Mouse (Mus musculus) hindbrain, embryonic 16.5 days (tissue): ENCODE measurements at regions not wholly inside any gene's neighbourhood (a gene's known extent, or its start where the extent isn't known, plus 50 kb on each side); places are given as distances from the start of the nearest gene placed in this dataset.
A peak's percentile ranks its signal among the peaks of the same experiment; 100 is the strongest.

ENCODE experiments used
- ATAC-seq: fragments of 200-750 bp; cut with Nextera tagmentation; 2 replicates; pipeline ENCODE4 v1.8.0; 2017; ENCODE audit warnings: moderate TSS enrichment, moderate library complexity
- H3K27ac ChIP-seq: fragments of 300-500 bp; sonication (generic); 2 replicates; pipeline ENCODE4 v1.5.1; 2014; ENCODE audit warnings: low read depth, mild to moderate bottlenecking, control low read depth, low read length, moderate library complexity
- H3K27me3 ChIP-seq: fragments of 300-500 bp; sonication (generic); replicated peaks from 2 replicates; pipeline ENCODE4 v1.6.1; 2014; ENCODE audit warnings: low read length; ENCODE audit not compliant: control insufficient read depth, insufficient read depth
- H3K36me3 ChIP-seq: fragments of 300-500 bp; sonication (generic); 2 replicates; pipeline ENCODE4 v1.6.1; 2014; ENCODE audit warnings: mild to moderate bottlenecking, low read length, moderate library complexity, mixed read lengths; ENCODE audit not compliant: control insufficient read depth, insufficient read depth
- H3K4me1 ChIP-seq: fragments of 300-500 bp; sonication (generic); 2 replicates; pipeline ENCODE4 v1.6.1; 2014; ENCODE audit warnings: low read depth, low read length; ENCODE audit not compliant: control insufficient read depth, insufficient read depth
- H3K4me2 ChIP-seq: fragments of 300-500 bp; sonication (generic); 2 replicates; pipeline ENCODE4 v1.6.1; 2014; ENCODE audit warnings: mild to moderate bottlenecking, low read length, control low read depth, moderate library complexity
- H3K4me3 ChIP-seq: fragments of 300-500 bp; sonication (generic); 2 replicates; pipeline ENCODE4 v1.5.1; 2014; ENCODE audit warnings: mild to moderate bottlenecking, low read length, control low read depth, moderate library complexity
- H3K9ac ChIP-seq: fragments of 300-500 bp; sonication (generic); 2 replicates; pipeline ENCODE4 v1.6.1; 2014; ENCODE audit warnings: low read depth, mild to moderate bottlenecking, control low read depth, low read length, moderate library complexity
- H3K9me3 ChIP-seq: fragments of 300-500 bp; sonication (generic); 2 replicates; pipeline ENCODE4 v1.6.1; 2014; ENCODE audit warnings: mild to moderate bottlenecking, low read length, moderate library complexity; ENCODE audit not compliant: control insufficient read depth
- WGBS: fragments of 180-500 bp; shearing (Covaris S2); extraction: QIAGEN DNeasy Blood & Tissue Kit; methylation state at CpG from one replicate; pipeline ENCODE4 v1.1.7; 2014; 5-methylcytosine and 5-hydroxymethylcytosine counted together

DNA sequence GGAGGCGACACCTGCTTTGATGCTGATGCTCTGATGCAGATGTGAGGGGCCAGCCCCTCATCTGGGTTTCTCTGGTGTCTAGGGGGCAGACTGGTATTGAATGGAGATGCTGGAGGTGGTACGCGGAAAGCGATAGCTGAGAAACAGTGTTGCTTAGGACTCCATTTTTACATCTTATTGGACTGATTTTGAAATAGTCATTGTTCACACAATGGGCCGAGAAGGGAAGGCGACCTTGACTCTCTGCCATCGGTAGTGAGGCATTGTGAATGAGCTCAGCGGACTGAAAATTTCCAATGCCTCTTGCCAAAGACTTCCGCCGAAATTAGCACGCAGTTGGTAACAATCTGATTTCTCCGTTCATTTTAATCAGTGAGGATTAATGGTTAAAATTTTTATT lies 177.0 kb downstream of the Mtx2 start:
- WGBS, result 38% methylated on average over 12 of the region's 12 CpGs
- H3K9me3 ChIP-seq, result no peaks in the 10 kb centered on the region
- peaks cover 4% of the 10 kb centered on the region; the same call in 1 of the 2 replicates for H3K4me1 ChIP-seq
- H3K36me3 ChIP-seq, result no peaks in the 10 kb centered on the region
- peak overlapping the region; percentile 41 for H3K9ac ChIP-seq
- H3K27me3 ChIP-seq, result no peaks in the 10 kb centered on the region
- H3K27ac ChIP-seq, result no peak overlapping the region
- peak overlapping the region; percentile 49 for H3K4me2 ChIP-seq
- H3K4me3 ChIP-seq, result peak overlapping the region; percentile 12; the same call in 1 of the 2 replicates
- 0 out of 2 replicates have a peak, but pooled peaks have one; percentile 48 for ATAC-seq

DNA sequence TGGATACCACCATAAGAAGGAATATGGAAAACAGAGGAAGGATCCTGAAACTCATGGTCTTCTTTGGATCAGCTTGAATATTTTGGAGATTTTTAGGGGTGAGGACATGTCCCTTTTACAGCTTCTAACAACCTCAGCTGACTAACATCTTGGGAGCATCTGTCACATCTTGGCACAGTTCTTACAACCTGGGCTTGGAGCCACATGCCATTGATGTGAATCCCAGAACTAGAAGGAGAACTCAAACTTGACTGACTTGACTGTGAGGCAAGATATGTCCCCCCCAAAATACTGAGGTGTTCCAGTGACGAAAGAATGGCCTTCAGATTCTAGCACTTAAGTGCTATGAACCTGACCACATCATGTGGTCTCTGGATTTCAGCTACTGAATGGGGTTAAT lies 182.5 kb downstream of the Mtx2 start:
- Histone ChIP-seq H3K27me3 (no peaks in the 10 kb centered on the region), H3K4me2 (no peak overlapping the region), H3K9ac (no peak overlapping the region), H3K9me3 (no peaks in the 10 kb centered on the region), H3K4me3 (no peak overlapping the region), H3K4me1 (no peaks in the 10 kb centered on the region), H3K36me3 (no peaks in the 10 kb centered on the region), H3K27ac (no peak overlapping the region)
- no peak for ATAC-seq
- WGBS, result 83% methylated on average over 1 of the region's 1 CpGs

- ATAC-seq, result no peak
- no peaks in the 10 kb centered on the region for H3K9me3 ChIP-seq
- 79% methylated on average over 7 of the region's 7 CpGs for WGBS
- no peak overlapping the region for H3K4me3 ChIP-seq
- H3K27me3 ChIP-seq, result no peaks in the 10 kb centered on the region
- no peak overlapping the region for H3K9ac ChIP-seq
- no peak overlapping the region for H3K27ac ChIP-seq
- no peak overlapping the region for H3K4me2 ChIP-seq
- no peaks in the 10 kb centered on the region for H3K4me1 ChIP-seq
- no peaks in the 10 kb centered on the region for H3K36me3 ChIP-seq
These were observed 185.0 kb downstream of the Mtx2 start for GRCm38 (mm10) chr2:75010647-75011046.

GRCm38 (mm10) chr2:75012046-75012445 lies 186.4 kb downstream of the Mtx2 start:
- Histone ChIP-seq H3K27ac (no peak overlapping the region), H3K4me2 (no peak overlapping the region), H3K36me3 (no peaks in the 10 kb centered on the region), H3K9ac (no peak overlapping the region), H3K27me3 (no peaks in the 10 kb centered on the region), H3K4me3 (no peak overlapping the region), H3K4me1 (no peaks in the 10 kb centered on the region), H3K9me3 (no peaks in the 10 kb centered on the region)
- whole genome bisulfite sequencing, result 85% methylated on average over 8 of the region's 8 CpGs
- no peak for ATAC-seq

GRCm38 (mm10) chr2:75014994-75015728 lies 189.6 kb downstream of the Mtx2 start:
- WGBS, result 74% methylated on average over 16 of the region's 16 CpGs
- Histone ChIP-seq H3K4me3 (no peak overlapping the region), H3K9ac (no peak overlapping the region), H3K27ac (no peak overlapping the region), H3K9me3 (no peaks in the 10 kb centered on the region), H3K4me2 (no peak overlapping the region), H3K27me3 (no peaks in the 10 kb centered on the region), H3K36me3 (no peaks in the 10 kb centered on the region), H3K4me1 (no peaks in the 10 kb centered on the region)
- ATAC-seq, result no peak

DNA sequence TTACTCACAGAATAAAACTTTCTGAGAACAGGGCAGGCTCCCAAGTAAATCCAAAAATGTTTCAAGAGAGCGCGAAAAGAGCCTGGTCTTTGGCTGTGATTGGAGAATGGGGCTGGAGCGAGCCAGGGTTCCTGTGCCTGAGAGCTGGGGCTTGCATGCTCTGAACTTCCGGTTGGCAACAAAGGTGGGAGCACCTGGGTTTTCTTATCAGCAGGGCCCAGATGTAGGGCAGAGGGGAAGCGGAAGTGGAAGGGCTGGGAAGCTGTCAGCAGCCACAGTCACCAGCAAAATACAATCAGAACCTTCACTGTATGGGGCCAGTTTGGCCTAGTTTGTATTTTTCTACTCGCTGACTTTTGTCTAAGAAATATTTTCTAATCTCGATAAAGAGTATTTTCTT lies 193.9 kb downstream of the Mtx2 start:
- Histone ChIP-seq H3K4me1 (no peaks in the 10 kb centered on the region), H3K27ac (no peak overlapping the region), H3K9me3 (no peaks in the 10 kb centered on the region), H3K36me3 (no peaks in the 10 kb centered on the region), H3K9ac (no peak overlapping the region), H3K27me3 (no peaks in the 10 kb centered on the region), H3K4me3 (no peak overlapping the region), H3K4me2 (no peak overlapping the region)
- 87% methylated on average over 7 of the region's 7 CpGs for WGBS
- no peak for ATAC-seq

GRCm38 (mm10) chr2:75021639-75022038 lies 196.0 kb downstream of the Mtx2 start:
- WGBS, result 70% methylated on average over 7 of the region's 7 CpGs
- H3K9me3 ChIP-seq, result no peaks in the 10 kb centered on the region
- H3K4me3 ChIP-seq, result no peak overlapping the region
- H3K36me3 ChIP-seq, result no peaks in the 10 kb centered on the region
- H3K9ac ChIP-seq, result no peak overlapping the region
- H3K27me3 ChIP-seq, result no peaks in the 10 kb centered on the region
- no peak for ATAC-seq
- no peaks in the 10 kb centered on the region for H3K4me1 ChIP-seq
- no peak overlapping the region for H3K27ac ChIP-seq
- H3K4me2 ChIP-seq, result no peak overlapping the region

DNA sequence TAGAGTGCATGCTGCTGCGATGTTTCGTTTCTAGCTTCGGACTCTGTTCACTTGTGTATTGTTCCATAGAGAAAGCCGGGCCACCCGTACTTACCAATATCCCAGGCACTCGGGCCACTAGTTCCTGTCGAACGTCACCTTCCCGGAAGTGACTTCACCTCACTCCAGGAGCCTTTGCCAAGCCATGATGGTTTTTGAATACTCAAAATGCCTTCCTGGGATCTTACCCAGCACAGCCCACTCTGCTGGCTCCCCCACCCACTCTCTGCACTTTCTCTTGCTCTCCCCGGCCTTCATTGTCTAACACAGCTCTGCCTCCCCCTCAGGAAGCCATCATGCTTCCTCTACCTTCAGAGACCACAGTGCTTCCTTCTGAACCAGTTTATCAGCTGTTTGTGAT lies 202.5 kb downstream of the Mtx2 start:
- Histone ChIP-seq H3K9ac (no peak overlapping the region), H3K36me3 (no peaks in the 10 kb centered on the region), H3K27ac (no peak overlapping the region), H3K9me3 (no peaks in the 10 kb centered on the region), H3K27me3 (no peaks in the 10 kb centered on the region), H3K4me3 (no peak overlapping the region), H3K4me1 (no peaks in the 10 kb centered on the region), H3K4me2 (no peak overlapping the region)
- 87% methylated on average over 10 of the region's 10 CpGs for WGBS
- no peak for ATAC-seq

DNA sequence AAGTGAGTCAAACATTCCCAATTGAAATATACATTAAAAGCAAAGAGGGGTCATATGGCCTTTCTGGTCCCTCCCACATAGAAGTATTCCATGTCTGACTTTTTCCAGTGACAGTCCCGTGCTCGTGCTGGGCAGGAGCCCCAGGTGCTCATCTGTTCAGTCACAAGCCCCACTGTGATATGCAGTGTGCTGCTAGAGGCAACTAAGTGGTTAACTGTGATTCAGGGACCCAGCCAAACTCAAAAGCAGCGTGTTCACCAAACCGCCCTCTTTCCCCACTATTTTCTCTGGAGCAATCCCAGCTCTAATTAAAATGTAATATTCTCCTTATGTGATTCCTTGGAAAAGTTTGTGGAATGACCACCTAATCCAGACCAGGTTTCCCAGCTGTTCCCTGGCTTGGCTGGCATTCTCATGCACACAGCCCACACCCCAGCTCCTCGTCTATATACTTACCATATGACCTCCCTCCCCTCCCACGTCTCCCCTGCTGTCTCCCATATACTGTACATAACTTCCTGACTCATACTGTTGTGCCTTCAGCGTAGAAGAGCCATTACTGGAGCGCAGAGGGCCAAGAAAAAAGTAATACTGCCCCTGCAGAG lies 203.6 kb downstream of the Mtx2 start:
- Histone ChIP-seq H3K4me3 (no peak overlapping the region), H3K4me1 (no peaks in the 10 kb centered on the region), H3K9ac (no peak overlapping the region), H3K27ac (no peak overlapping the region), H3K4me2 (no peak overlapping the region), H3K9me3 (no peaks in the 10 kb centered on the region), H3K36me3 (no peaks in the 10 kb centered on the region), H3K27me3 (no peaks in the 10 kb centered on the region)
- WGBS, result 43% methylated on average over 8 of the region's 8 CpGs
- no peak for ATAC-seq
